ENCODE assay signal across 7 mouse cellular contexts in the genomic region with DNA sequence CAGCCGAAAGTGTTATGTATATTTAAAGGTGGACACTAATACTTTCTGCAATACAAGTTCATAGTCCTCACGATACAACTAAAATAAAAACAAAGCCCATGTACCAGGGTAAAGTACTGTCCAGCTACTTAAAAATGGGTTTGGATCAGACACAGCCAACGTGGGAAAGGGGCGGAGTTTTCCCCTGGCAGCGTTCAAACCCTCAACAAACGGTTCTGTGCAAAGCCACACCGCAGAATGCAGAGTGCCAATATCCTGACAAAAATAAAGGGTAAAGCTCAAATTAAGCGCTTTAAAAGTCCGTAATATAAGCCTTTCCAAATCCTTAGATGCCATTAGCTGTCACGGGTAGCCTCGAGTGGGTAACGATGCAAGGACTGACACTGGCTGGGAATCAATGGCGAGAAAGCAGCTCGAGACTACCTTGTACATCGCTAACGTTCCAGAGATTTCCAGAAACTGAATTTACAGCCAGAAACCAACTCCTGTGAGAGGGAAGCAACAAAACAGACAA.
DNase-seq lines count a peak whose midpoint lies in the region; ATAC-seq and TF ChIP-seq lines count a peak whose summit lies in the region.

No protein-coding gene starts in this region.

- TF ChIP-seq EP300 in lung, postnatal 0 days (IDR thresholded peaks at IDR 0.05), result peak; percentile 58

- no peak for TF ChIP-seq POLR2A in thymus, adult 2 months (IDR thresholded peaks at IDR 0.05; ENCODE audit: control insufficient read depth, extremely low read depth, insufficient read depth, low read length, poor library complexity)

- no peak for TF ChIP-seq CTCF in thymus, adult 2 months (IDR thresholded peaks at IDR 0.05; ENCODE audit: borderline replicate concordance, control insufficient read depth, extremely low read depth, insufficient read depth, low read length, poor library complexity)
- TF ChIP-seq CTCF in forebrain, postnatal 0 days (IDR thresholded peaks at IDR 0.05; ENCODE audit: low read depth), result no peak
- TF ChIP-seq CTCF in lung, postnatal 0 days (IDR thresholded peaks at IDR 0.05), result no peak

- no peaks in the 10 kb centered on the region for H3K27me3 ChIP-seq in thymus, adult 2 months (ENCODE audit: control insufficient read depth, insufficient read depth, low read length)
- H3K27me3 ChIP-seq in forebrain, postnatal 0 days (ENCODE audit: insufficient read depth, low read length), result no peaks in the 10 kb centered on the region
- no peaks in the 10 kb centered on the region for H3K27me3 ChIP-seq in lung, postnatal 0 days (replicated peaks; ENCODE audit: insufficient read depth, low read length)

- H3K9me3 ChIP-seq in forebrain, postnatal 0 days (ENCODE audit: low read length), result no peaks in the 10 kb centered on the region
- H3K9me3 ChIP-seq in lung, postnatal 0 days (ENCODE audit: low read length), result no peaks in the 10 kb centered on the region

- no peaks in the 10 kb centered on the region for H3K4me1 ChIP-seq in thymus, adult 2 months (replicated peaks; ENCODE audit: control insufficient read depth, insufficient read depth, low read length)
- H3K4me1 ChIP-seq in brown adipose tissue, adult 24 weeks (ENCODE audit: control insufficient read depth, insufficient read depth, insufficient read length, low read length), result peaks cover 2% of the 10 kb centered on the region; the same call in 1 of the 2 replicates
- no peaks in the 10 kb centered on the region for H3K4me1 ChIP-seq in forebrain, postnatal 0 days (ENCODE audit: insufficient read depth)
- H3K4me1 ChIP-seq in lung, postnatal 0 days (ENCODE audit: insufficient read depth, low read depth, low read length), result peaks cover 4% of the 10 kb centered on the region; the same call in 1 of the 2 replicates

- 6% methylated on average over 16 of the region's 16 CpGs for WGBS in thymus, adult 2 months
- 6% methylated on average over 16 of the region's 16 CpGs for WGBS in forebrain, postnatal 0 days
- WGBS in lung, postnatal 0 days, result 2% methylated on average over 16 of the region's 16 CpGs

- H3K27ac ChIP-seq in thymus, adult 2 months (ENCODE audit: control insufficient read depth, insufficient read depth, low read length), result peak overlapping the region; percentile 11; the same call in 1 of the 2 replicates
- peak overlapping the region; percentile 83 for H3K27ac ChIP-seq in brown adipose tissue, adult 24 weeks (replicated peaks; ENCODE audit: low read depth, low read length)
- peak overlapping the region; percentile 98 for H3K27ac ChIP-seq in forebrain, postnatal 0 days (ENCODE audit: low read depth, low read length)
- peak overlapping the region; percentile 97 for H3K27ac ChIP-seq in lung, postnatal 0 days (ENCODE audit: low read length)

- no peaks in the 10 kb centered on the region for H3K36me3 ChIP-seq in thymus, adult 2 months (ENCODE audit: control insufficient read depth, insufficient read depth, low read length)
- H3K36me3 ChIP-seq in forebrain, postnatal 0 days (ENCODE audit: insufficient read depth), result no peaks in the 10 kb centered on the region
- no peaks in the 10 kb centered on the region for H3K36me3 ChIP-seq in lung, postnatal 0 days (ENCODE audit: insufficient read depth, low read length)

- ATAC-seq in forebrain, postnatal 0 days, result peak; percentile 2; the same call in 1 of the 2 replicates
- no peak for ATAC-seq in lung, postnatal 0 days

- H3K4me2 ChIP-seq in forebrain, postnatal 0 days (ENCODE audit: low read depth), result peak overlapping the region; percentile 57
- peak overlapping the region; percentile 63 for H3K4me2 ChIP-seq in lung, postnatal 0 days (replicated peaks; ENCODE audit: low read depth, low read length)

- H3K4me3 ChIP-seq in thymus, adult 2 months (ENCODE audit: control insufficient read depth, insufficient read depth, low read length), result peak overlapping the region; percentile 30
- H3K4me3 ChIP-seq in brown adipose tissue, adult 24 weeks (ENCODE audit: insufficient read depth, low read depth, low read length), result peak overlapping the region; percentile 67
- H3K4me3 ChIP-seq in forebrain, postnatal 0 days (ENCODE audit: low read depth, low read length), result peak overlapping the region; percentile 53
- peak overlapping the region; percentile 48 for H3K4me3 ChIP-seq in lung, postnatal 0 days (ENCODE audit: low read depth, low read length)

- peak overlapping the region; percentile 80 for H3K9ac ChIP-seq in forebrain, postnatal 0 days
- H3K9ac ChIP-seq in lung, postnatal 0 days (replicated peaks; ENCODE audit: low read depth), result peak overlapping the region; percentile 51

- peak; percentile 37 for DNase-seq in thymus, adult 2 months
- DNase-seq in thymus, adult 18-20 months, result no peak
- DNase-seq in forebrain, postnatal 0 days, result no peak
- peak; percentile 76 for DNase-seq in kidney, adult 9 months
- DNase-seq in lung, postnatal 0 days (ENCODE audit: low spot score), result peak; percentile 70
- peak; percentile 17 for DNase-seq in right cerebral cortex, postnatal 14 days

Comparison
In these comparisons a context has a peak if more than half of its experiments do, and no peak if none do; other contexts are left out.
1. DNase-seq: peak in thymus, adult 2 months (single experiment), kidney, adult 9 months (single experiment), lung, postnatal 0 days (single experiment) and right cerebral cortex, postnatal 14 days (single experiment); none in thymus, adult 18-20 months (0 of 2) and forebrain, postnatal 0 days (single experiment).
2. H3K27ac ChIP-seq: peak in every context shown above with its lines; median percentile 98 in forebrain, postnatal 0 days; 97 in lung, postnatal 0 days; 83 in brown adipose tissue, adult 24 weeks; 11 in thymus, adult 2 months.
3. Peak in every context shown above with its lines, with median percentiles within 50 percentile points of each other: H3K4me3 ChIP-seq.